Mouse (Mus musculus): ENCODE measurements around the gene Fam129b.

DNA sequence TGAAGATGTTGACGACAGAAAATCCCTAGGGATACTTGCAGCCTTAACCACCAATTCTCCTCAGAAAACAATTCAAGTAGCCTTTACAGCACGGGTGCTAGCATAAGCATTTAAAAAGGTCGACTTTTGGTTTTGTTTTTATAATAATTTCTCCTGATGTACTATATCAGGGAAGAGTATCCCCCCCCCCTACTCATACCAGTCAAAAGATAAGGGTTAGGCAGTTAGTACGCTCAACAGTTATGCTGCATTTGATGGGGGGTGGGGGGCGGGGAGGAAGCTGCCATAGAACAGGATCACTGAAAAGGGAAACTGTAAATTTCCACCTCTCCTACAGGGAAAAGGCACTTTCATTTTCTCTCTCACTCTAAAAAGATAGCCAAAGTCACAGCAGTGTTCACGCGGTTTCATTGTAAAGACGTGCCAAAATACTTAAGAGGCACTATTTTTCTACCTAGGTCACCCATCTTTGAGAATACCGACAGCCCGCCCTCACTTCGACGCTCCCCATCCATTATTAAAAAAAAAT is 30.3 kb upstream of the Fam129b start:
- TF ChIP-seq CTCF (IDR thresholded peaks at IDR 0.05; ENCODE audit: borderline replicate concordance, insufficient read depth, low read length) (no peak), POLR2A (IDR thresholded peaks at IDR 0.05; ENCODE audit: low read depth, low read length) (no peak)
